Mouse (Mus musculus) gastrocnemius, postnatal 4 days (tissue): ENCODE results near the gene Gm28035. TPM values are rescaled to one million over a fixed set of nuclear protein-coding genes. Genes with fewer than 3 reads are reported as not detected.

Experiments
- DNase-seq, 2 experiments: peaks; one replicate each; pipeline ENCODE4 v3.0.0; 2021 to 2022; ENCODE audit warnings: low spot score in 2 of 2, mixed read lengths in 2 of 2
- total RNA-seq, 2 experiments: library from RNA; stranded (reverse); gene quantifications; 2 replicates each; pipeline ENCODE4 v1.2.3; 2021

The Gm28035 gene
- total RNA-seq, 2 experiments from 2014 or later, result 1.0 to 1.3 TPM

- no peak for DNase-seq
Measured at GRCm38 (mm10) chr2:30299525-30299924, 59.2 kb downstream of the Gm28035 start.

GRCm38 (mm10) chr2:30299966-30300365 is 59.6 kb downstream of the Gm28035 start:
- DNase-seq, result no peak

GRCm38 (mm10) chr2:30306087-30306486 is 65.7 kb downstream of the Gm28035 start:
- DNase-seq, result no peak

GRCm38 (mm10) chr2:30309351-30309750 is 69.0 kb downstream of the Gm28035 start:
- no peak for DNase-seq

GRCm38 (mm10) chr2:30311481-30311880 is 71.1 kb downstream of the Gm28035 start:
- DNase-seq, result no peak

- no peak for DNase-seq
Measured at GRCm38 (mm10) chr2:30316136-30316535, 75.8 kb downstream of the Gm28035 start.

GRCm38 (mm10) chr2:30316955-30317354 is 76.6 kb downstream of the Gm28035 start:
- DNase-seq, result no peak

GRCm38 (mm10) chr2:30319260-30319659 is 78.9 kb downstream of the Gm28035 start:
- no peak for DNase-seq

- DNase-seq, result no peak
Measured at GRCm38 (mm10) chr2:30323111-30323510, 82.7 kb downstream of the Gm28035 start.

GRCm38 (mm10) chr2:30325296-30325695 is 84.9 kb downstream of the Gm28035 start:
- no peak for DNase-seq

GRCm38 (mm10) chr2:30327276-30327675 is 86.9 kb downstream of the Gm28035 start:
- no peak for DNase-seq

- no peak for DNase-seq
Measured at GRCm38 (mm10) chr2:30328791-30329190, 88.4 kb downstream of the Gm28035 start.

Other genes with a start within 250 kb of the Gm28035 start
- 10 to 100 TPM; 10.2 to 12.2 TPM for gene Wdr34, start 191.7 kb upstream of the Gm28035 start, total RNA-seq
- 100 to 1,000 TPM; 155 to 163 TPM for gene Set, start 183.2 kb upstream of the Gm28035 start, total RNA-seq
- gene Pkn3, start 162.9 kb upstream of the Gm28035 start, total RNA-seq, result 1 to 10 TPM; 8.0 to 9.6 TPM
- gene Zdhhc12, start 146.9 kb upstream of the Gm28035 start, total RNA-seq, result 1 to 10 TPM; 4.5 to 5.7 TPM
- 10 to 100 TPM; 24.6 to 27.1 TPM for gene Zer1, start 116.0 kb upstream of the Gm28035 start, total RNA-seq
- gene Tbc1d13, start 106.8 kb upstream of the Gm28035 start, total RNA-seq, result 10 to 100 TPM; 24.7 to 26.2 TPM
- gene Endog, start 69.1 kb upstream of the Gm28035 start, total RNA-seq, result 10 to 100 TPM; 26.3 to 27.6 TPM
- gene Spout1, start 62.1 kb upstream of the Gm28035 start, total RNA-seq, result 10 to 100 TPM; 11.9 to 13.6 TPM
- 10 to 100 TPM; 11.9 to 12.7 TPM for gene Kyat1, start 34.7 kb upstream of the Gm28035 start, total RNA-seq
- gene Lrrc8a, start 2.9 kb upstream of the Gm28035 start, total RNA-seq, result 10 to 100 TPM; 26.6 to 26.7 TPM
- 10 to 100 TPM; 16.7 to 19.3 TPM for gene Phyhd1, start 25.6 kb downstream of the Gm28035 start, total RNA-seq
- not detected for gene Gm28038, start 40.5 kb downstream of the Gm28035 start, total RNA-seq
- 10 to 100 TPM; 21.3 to 21.5 TPM for gene Dolk, start 45.8 kb downstream of the Gm28035 start, total RNA-seq
- gene Nup188, start 45.8 kb downstream of the Gm28035 start, total RNA-seq, result 10 to 100 TPM; 32.7 to 34.2 TPM
- gene Sh3glb2, start 118.8 kb downstream of the Gm28035 start, total RNA-seq, result 10 to 100 TPM; 53.6 to 63.6 TPM
- gene Miga2, start 123.7 kb downstream of the Gm28035 start, total RNA-seq, result 10 to 100 TPM; 33.2 to 37.5 TPM
- 10 to 100 TPM; 18.3 to 21.1 TPM for gene Dolpp1, start 151.7 kb downstream of the Gm28035 start, total RNA-seq
- gene Crat, start 175.2 kb downstream of the Gm28035 start, total RNA-seq, result 100 to 1,000 TPM; 229 to 241 TPM
- gene Ptpa, start 175.5 kb downstream of the Gm28035 start, total RNA-seq, result 100 to 1,000 TPM; 122 to 132 TPM
- 1 to 10 TPM; 8.2 to 8.9 TPM for gene Ier5l, start 233.7 kb downstream of the Gm28035 start, total RNA-seq